Mouse (Mus musculus): Measurements from ENCODE around the gene Sh2d6. TPM values are rescaled to one million over a fixed set of nuclear protein-coding genes. Genes with fewer than 3 reads are reported as not detected.
A peak's percentile ranks its signal among the peaks of the same experiment; 100 is the strongest.

The Sh2d6 gene
- total RNA-seq, 2 experiments from 2014 or later: 0.70 to 0.92 TPM

DNA sequence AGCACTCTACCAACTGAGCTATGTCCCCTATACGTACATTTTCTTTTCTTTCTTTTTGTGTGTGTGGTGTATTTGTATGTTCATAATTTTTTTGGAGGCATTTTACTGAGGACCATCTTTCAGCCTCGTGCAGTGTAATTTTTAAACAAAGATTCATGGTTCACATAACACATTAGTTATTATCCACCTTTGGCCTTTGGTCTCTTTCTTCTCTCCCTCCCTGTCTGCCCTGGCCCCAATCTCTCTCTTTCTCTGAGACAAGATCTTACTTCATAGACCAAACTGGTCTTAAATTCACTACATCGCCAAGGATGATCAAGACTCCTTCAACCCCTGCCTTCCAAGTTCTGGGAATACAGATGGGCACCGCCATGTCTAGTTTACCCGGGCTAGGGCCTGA is 44.7 kb downstream of the Sh2d6 start:
- intact Hi-C loops (cut with DNase I): no loop called here
- DNase-seq (ENCODE audit: low spot score in 2 of 2): no peak

DNA sequence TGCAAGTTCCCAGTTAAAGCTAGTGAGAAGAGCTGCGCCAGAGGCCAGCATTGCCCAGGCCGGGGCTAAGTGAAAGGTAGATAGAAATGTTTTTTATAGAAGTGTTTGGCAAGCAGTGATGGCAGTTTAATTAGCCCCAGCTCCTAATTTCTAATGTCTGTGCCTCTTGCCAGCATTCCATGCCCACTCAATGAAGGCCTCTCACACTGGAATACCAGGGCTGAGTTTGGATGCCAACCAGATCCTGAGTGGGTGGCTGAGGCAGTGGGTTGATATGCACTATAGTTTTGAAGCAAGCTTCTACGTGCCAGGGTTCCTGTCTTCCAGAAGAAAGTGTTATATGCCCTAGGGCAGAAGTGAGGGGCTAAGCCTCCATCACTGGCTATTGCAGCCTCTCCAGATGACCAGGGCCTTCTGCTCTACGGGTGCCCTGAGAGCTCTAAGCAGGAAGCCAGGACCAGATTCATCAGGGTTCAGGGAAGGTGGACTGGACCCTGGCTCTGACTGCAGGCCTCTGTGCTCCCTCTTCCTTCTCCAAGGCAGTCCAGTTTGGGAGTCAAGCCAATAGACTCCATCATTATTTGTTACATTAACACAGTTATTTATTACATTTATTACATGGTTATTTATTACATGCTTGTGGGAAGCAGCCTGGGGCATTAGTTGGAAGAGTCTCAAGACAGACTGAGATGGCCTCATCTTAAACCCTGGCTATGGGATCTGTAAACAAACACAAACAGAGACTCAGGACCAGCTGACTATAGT is 46.1 kb downstream of the Sh2d6 start:
- intact Hi-C loops (cut with DNase I): no loop called here
- DNase-seq (ENCODE audit: low spot score in 2 of 2): peak; percentile 40 to 41

DNA sequence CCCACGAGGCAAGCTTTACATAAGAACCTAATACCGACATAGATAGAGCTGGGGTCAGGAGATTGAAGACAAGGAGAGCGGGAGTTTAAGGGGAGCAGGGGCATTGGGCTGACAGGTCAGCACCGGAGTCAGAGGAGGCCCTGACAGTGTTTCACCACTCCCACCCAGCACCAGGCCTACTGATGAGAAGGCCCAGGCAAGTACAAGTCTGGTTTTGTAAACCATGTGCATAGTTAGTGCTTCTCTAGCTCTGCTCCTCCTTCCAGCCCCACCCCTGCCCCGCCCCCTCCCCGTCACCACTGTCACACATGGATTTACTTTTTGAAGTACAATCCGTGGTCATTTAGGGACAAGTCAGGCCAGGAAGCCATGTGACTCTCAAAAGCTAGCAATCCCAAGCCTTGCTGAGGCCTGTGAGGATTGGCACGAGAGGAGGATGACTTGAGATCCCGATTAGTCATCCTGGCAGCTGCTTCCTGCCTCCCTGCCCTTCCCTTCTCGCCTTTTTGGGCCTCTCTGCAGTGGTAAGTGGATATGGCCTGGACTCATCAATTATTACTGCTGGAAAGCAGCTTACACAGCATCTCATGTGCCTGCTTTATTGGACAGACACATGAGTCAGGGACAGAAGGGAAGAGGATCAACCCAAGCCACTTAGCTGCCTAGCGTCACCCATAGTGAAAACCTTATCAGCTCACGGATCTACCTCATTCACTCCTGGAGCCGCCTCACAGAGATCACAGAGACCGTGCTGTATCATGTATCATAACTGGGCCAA is 48.1 kb downstream of the Sh2d6 start:
- DNase-seq (ENCODE audit: low spot score in 2 of 2): no peak

DNA sequence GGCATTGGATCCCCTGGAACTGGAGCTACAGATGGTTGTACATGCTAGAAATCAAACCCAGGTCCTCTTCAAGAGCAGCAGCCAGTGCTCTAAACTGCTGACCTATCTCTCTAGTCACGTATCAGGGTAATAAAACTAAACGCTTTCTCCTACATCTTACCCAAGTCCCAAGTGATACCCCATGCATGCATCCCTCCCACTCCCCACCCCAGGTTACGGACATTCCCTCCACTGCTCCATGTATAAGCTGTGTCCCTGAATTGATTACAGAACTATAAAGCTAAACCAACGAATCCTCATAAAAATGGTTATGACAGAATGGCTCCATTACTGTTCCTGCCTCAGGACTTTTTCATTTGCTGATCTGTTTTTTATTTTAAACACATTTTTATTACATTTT is 55.3 kb downstream of the Sh2d6 start:
- intact Hi-C loops (cut with DNase I): no loop called here
- no peak for DNase-seq (ENCODE audit: low spot score in 2 of 2)

More for the DNA sequence above, 48.1 kb downstream of the Sh2d6 start:
- intact Hi-C loops (cut with DNase I): no loop called here

DNA sequence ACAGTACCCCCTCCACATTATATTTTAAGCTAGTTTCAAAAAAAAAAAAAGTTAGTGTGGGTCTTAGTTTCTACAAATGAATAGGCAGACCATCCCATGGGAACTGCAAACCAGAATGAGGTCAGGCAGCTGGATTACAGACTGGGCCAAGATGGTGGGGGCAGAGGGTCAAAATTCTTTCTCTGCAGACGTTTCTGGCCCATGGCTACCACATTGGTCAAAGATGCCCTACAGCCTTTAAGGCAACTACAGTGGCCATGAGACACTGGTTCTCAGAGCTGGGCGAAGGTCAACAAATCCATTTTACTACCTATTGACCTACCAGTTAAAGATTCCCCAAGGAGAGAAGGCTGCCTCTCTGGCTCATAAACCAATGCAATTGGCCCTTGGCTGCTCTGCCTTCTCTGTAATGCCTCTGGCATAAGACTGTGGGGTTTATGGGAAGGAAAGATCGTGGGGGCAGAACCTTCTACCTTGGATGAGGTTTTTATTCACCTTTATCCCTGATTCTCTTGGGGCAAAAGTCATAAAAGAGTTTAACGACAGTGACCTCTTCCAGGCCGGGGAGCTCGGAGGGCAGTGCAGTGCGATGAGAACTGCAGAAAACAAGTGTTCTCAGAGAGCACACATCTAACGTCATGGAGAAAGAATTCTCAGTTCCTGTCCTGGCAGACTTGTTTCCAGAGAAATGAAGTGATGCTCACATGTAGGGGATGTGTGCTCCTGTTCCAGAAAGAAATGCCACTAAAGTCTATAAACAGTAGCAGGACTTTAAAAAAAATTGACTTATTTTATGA is 55.9 kb downstream of the Sh2d6 start:
- intact Hi-C loops (cut with DNase I): no loop called here
- no peak for DNase-seq (ENCODE audit: low spot score in 2 of 2)

Other genes with a start within 250 kb of the Sh2d6 start
- gene Sftpb, start 217.1 kb downstream of the Sh2d6 start, total RNA-seq (2021): not detected
- 10 to 100 TPM; 34.3 to 34.9 TPM for gene Usp39, start 176.5 kb downstream of the Sh2d6 start, total RNA-seq (2021)
- 10 to 100 TPM; 13.2 to 15.4 TPM for gene 0610030E20Rik, start 174.4 kb downstream of the Sh2d6 start, total RNA-seq (2021)
- gene Tmem150a, start 166.3 kb downstream of the Sh2d6 start, total RNA-seq (2021): 10 to 100 TPM; 10.4 to 11.8 TPM
- gene Rnf181, start 154.8 kb downstream of the Sh2d6 start, total RNA-seq (2021): 10 to 100 TPM; 70.4 to 73.7 TPM
- gene Vamp5, start 141.2 kb downstream of the Sh2d6 start, total RNA-seq (2021): 1 to 10 TPM; 4.2 to 7.1 TPM
- gene Vamp8, start 131.0 kb downstream of the Sh2d6 start, total RNA-seq (2021): 10 to 100 TPM in 1 of 2 experiments, 1 to 10 TPM in 1; 9.6 to 11.0 TPM
- 10 to 100 TPM; 22.3 to 23.1 TPM for gene Ggcx, start 107.4 kb downstream of the Sh2d6 start, total RNA-seq (2021)
- 100 to 1,000 TPM; 170 to 173 TPM for gene Mat2a, start 82.1 kb downstream of the Sh2d6 start, total RNA-seq (2021)
- 1 to 10 TPM; 3.3 to 3.6 TPM for gene Capg, start 22.7 kb upstream of the Sh2d6 start, total RNA-seq (2021)
- gene Elmod3, start 76.7 kb upstream of the Sh2d6 start, total RNA-seq (2021): 10 to 100 TPM; 15.9 to 17.3 TPM
- 10 to 100 TPM; 41.6 to 43.8 TPM for gene Retsat, start 76.8 kb upstream of the Sh2d6 start, total RNA-seq (2021)
- gene Tgoln1, start 95.3 kb upstream of the Sh2d6 start, total RNA-seq (2021): 10 to 100 TPM; 64.0 to 67.5 TPM